Mouse (Mus musculus) common myeloid progenitor, adult 5-6 weeks (primary cell): ENCODE data around the gene 1700008O03Rik. TPM values are rescaled to one million over a fixed set of nuclear protein-coding genes. Genes with fewer than 3 reads are reported as not detected.

ENCODE experiments used
- ATAC-seq: replicated peaks from 2 replicates; pipeline ENCODE4 v1.8.0; 2016; ENCODE audit warnings: low read depth, mild to moderate bottlenecking, moderate TSS enrichment, inconsistent platforms; ENCODE audit not compliant: poor library complexity, severe bottlenecking
- total RNA-seq: library from RNA; stranded (forward); fragments of 200-1000, 187-1606 nt; gene quantifications from 2 replicates; pipeline ENCODE4 v1.2.3, GENCODE M21; 2017

Gene 1700008O03Rik
- total RNA-seq, 1 experiment from 2014 or later = 0.78 TPM

DNA sequence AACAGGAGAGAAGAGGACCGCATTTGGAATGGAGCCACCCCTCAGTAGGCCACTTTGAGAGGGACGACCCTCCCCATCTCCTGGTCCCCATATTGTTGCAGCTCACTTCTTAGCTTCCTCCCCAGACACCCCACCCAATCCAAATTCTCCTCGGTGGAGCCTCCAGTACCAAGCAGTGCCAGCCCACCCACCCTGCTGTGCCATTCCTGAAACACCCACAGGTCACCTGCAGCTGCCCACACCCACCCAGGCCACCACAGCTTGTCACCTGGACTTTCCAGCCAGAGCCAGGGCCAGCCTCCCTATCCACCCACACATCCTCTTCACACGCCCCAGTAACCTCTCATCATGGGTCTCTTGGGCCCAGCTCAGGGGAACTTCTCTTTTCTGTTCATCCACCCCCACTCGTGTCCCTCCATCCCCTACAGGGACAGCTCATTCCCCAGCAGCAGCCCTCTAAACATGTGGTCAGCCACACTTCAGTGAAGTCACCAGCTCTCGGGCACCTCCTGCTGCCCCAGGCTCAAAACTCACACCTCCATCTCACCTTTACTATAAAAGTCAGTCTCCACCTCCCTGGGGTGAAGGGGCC is 73.8 kb downstream of the 1700008O03Rik start:
- 0 out of 2 replicates have a peak, but pooled peaks have one; percentile 7 for ATAC-seq

DNA sequence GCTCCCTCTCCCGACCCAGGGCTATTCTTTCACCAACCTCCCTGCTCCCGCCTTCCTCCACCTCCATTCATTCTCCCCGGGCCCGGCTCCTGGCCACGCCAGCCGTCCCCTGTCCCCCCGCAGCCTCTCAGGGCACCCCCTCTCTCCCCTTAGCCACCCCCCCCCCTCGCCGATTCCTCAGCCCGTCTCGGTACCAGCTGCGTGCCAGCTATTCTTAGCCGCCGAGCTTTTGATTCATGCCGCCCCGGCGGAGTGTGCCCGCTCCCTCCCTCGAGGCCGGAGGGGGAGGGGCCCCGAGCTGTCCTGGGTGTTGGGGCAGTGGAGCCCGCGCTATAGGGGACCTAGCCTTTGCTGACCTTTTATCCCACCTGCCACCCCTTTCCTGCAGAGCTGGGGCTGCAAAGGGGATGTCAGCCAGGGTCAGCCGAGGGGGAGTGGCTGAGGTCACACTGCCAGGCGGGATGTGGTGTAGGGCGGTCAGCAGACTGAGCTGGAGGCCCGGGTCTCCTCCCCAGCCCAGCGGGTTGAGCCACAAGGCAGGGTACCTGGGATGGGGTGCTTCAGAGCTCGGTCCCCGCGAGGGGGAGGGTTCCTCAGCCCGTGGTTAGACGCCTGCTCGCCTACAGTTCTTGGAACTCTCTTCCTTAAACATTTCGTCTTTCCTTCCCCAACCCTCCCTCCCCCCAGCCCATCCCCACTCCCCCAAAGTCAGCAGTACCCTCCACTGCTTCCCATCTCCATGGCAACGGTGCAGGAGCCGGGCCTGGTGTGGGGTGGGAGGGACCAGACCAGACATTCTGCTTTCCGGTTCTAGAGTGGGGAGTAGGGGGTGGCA is 74.5 kb downstream of the 1700008O03Rik start:
- ATAC-seq = peak; percentile 13; the same call in 1 of the 2 replicates

DNA sequence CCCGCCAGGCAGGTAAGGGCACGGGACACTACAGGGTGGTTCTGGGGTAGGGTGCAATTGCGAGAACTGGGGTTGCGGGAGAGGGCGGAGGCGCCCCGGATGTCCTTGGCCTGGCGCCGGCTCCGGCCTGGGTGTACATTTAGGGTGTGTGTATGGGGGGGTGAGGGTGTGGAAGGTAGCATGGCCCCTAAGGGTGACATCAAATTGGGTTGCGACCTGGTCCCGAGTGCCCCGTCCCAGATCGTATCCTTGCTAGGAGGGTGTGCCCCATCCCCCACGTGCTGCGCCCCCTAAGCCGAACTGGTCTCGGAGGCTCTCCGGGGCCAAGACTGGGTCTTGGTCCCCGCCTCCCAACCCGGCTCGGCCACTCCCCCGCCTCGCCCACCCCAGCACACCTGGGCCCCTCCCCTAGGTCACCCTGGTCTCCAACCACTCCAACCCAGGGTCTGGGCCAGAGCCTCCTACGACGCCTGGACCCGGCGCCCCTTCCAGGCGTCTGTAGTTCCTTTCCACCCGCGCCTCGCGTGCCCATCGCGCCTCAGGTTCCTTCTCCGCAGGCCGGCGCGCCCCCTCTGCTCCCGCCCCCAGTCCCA is 75.2 kb downstream of the 1700008O03Rik start:
- ATAC-seq = no peak

Other genes with a start within 250 kb of the 1700008O03Rik start
- gene Klk1b16, start 249.1 kb downstream of the 1700008O03Rik start, total RNA-seq = not detected in 2 replicates
- not detected in 2 replicates for gene Klk1b24, start 197.6 kb downstream of the 1700008O03Rik start, total RNA-seq
- not detected in 2 replicates for gene Klk1b3, start 187.6 kb downstream of the 1700008O03Rik start, total RNA-seq
- not detected in 2 replicates for gene Klk1b4, start 178.4 kb downstream of the 1700008O03Rik start, total RNA-seq
- gene Klk1b5, start 169.9 kb downstream of the 1700008O03Rik start, total RNA-seq = not detected in 2 replicates
- not detected in 2 replicates for gene Klk1, start 160.5 kb downstream of the 1700008O03Rik start, total RNA-seq
- not detected in 2 replicates for gene Gm36864, start 149.6 kb downstream of the 1700008O03Rik start, total RNA-seq
- gene 1700028J19Rik, start 139.1 kb downstream of the 1700008O03Rik start, total RNA-seq = 0.55 and 0.73 TPM in 2 replicates
- 97.3 and 107 TPM in 2 replicates for gene 2410002F23Rik, start 139.1 kb downstream of the 1700008O03Rik start, total RNA-seq
- gene Acp4, start 128.4 kb downstream of the 1700008O03Rik start, total RNA-seq = not detected in 2 replicates
- not detected in 2 replicates for gene Gm15517, start 124.4 kb downstream of the 1700008O03Rik start, total RNA-seq
- 2.7 and 5.5 TPM in 2 replicates for gene Clec11a, start 78.9 kb downstream of the 1700008O03Rik start, total RNA-seq
- not detected in 2 replicates for gene Shank1, start 75.6 kb downstream of the 1700008O03Rik start, total RNA-seq
- gene Syt3, start 1.7 kb downstream of the 1700008O03Rik start, total RNA-seq = 0.58 and 0.64 TPM in 2 replicates
- not detected in 2 replicates for gene Lrrc4b, start 43.2 kb upstream of the 1700008O03Rik start, total RNA-seq
- gene Aspdh, start 79.6 kb upstream of the 1700008O03Rik start, total RNA-seq = not detected in 2 replicates
- 26.0 and 37.3 TPM in 2 replicates for gene Josd2, start 82.2 kb upstream of the 1700008O03Rik start, total RNA-seq
- 29.5 and 38.8 TPM in 2 replicates for gene Emc10, start 110.7 kb upstream of the 1700008O03Rik start, total RNA-seq
- 3.1 TPM in 1 of 2 replicates, not detected in the other for gene Fam71e1, start 110.8 kb upstream of the 1700008O03Rik start, total RNA-seq
- gene Mybpc2, start 138.8 kb upstream of the 1700008O03Rik start, total RNA-seq = not detected in 2 replicates
- not detected in 2 replicates for gene Spib, start 146.3 kb upstream of the 1700008O03Rik start, total RNA-seq
- gene Pold1, start 163.0 kb upstream of the 1700008O03Rik start, total RNA-seq = 86.0 and 89.7 TPM in 2 replicates
- 69.3 and 123 TPM in 2 replicates for gene Nr1h2, start 168.1 kb upstream of the 1700008O03Rik start, total RNA-seq
- 43.4 and 48.5 TPM in 2 replicates for gene Napsa, start 186.6 kb upstream of the 1700008O03Rik start, total RNA-seq
- gene Kcnc3, start 204.8 kb upstream of the 1700008O03Rik start, total RNA-seq = 0.39 and 1.1 TPM in 2 replicates